Mouse (Mus musculus) embryonic fibroblast, embryonic 13.5 days (primary cell): ENCODE measurements around the gene D10Wsu102e. TPM values are rescaled to one million over a fixed set of nuclear protein-coding genes. Genes with fewer than 3 reads are reported as not detected.
"Not testable (repeated sequence)": the region's sequence is repeated elsewhere in the genome, so short reads cannot be mapped to it uniquely, and the experiment has no call there.

Experiments used
- H3K27ac ChIP-seq: 2 replicates; pipeline ENCODE4 v1.5.1; 2012; ENCODE audit warnings: low read length, control low read depth, inconsistent platforms; ENCODE audit not compliant: insufficient read depth
- H3K4me1 ChIP-seq: 2 replicates; pipeline ENCODE4 v1.6.1; 2011; ENCODE audit warnings: low read length; ENCODE audit not compliant: control insufficient read depth, insufficient read depth
- H3K4me3 ChIP-seq: 2 replicates; pipeline ENCODE4 v1.5.1; 2011; ENCODE audit warnings: mild to moderate bottlenecking, control low read depth, low read length; ENCODE audit not compliant: insufficient read depth
- CTCF ChIP-seq: IDR thresholded peaks from 2 replicates; pipeline ENCODE4 v1.5.1; 2011; ENCODE audit warnings: mild to moderate bottlenecking, control low read depth, low read length, moderate library complexity, borderline replicate concordance; ENCODE audit not compliant: insufficient read depth
- POLR2A ChIP-seq: IDR thresholded peaks from 2 replicates; pipeline ENCODE4 v1.6.1; 2011; ENCODE audit warnings: low read depth, mild to moderate bottlenecking, control low read depth, low read length, moderate library complexity
- polyA plus RNA-seq: library from polyadenylated mRNA; stranded (reverse); fragments of >200 nt; gene quantifications from 2 replicates; pipeline ENCODE4 v1.2.4, GENCODE M21; 2011; ENCODE audit warnings: low read depth; ENCODE audit not compliant: missing spikeins, insufficient read length

The D10Wsu102e gene
- polyA plus RNA-seq, 1 experiment, result 1.1 TPM

DNA sequence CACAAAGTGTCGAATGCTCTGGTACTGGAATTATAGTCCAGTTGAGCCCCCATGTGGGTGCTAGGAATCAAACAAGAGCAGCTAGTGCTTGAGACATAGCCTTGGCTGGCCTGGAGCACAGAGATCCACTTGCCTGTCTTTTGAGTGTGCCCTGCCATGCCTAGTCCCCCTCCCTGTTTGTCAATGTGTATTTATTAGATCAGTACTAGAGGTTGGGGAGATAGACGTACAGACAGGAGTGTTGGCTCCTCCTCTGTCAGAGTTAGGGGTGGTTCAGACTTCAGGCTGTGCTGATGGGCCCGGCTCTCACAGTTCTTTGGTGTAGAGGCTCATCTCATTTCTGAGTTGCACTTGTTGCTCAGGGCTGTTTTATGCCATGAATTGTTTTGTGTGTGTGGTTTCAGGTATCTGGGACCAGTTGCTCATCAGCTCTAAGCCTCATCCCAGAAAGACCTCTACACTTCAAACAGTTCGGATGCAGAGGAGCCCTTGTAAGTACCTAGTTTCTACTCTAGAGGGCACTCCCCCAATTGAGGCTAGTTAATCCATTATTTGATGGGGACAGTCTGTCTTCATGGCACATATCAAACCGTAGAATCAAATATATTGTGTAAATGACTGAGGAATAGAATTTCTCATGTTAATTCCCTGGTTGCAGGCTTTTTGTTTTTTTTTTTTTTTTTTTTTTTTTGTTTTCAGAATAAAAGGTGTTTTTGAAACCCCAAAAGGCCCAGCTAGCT is 1.8 kb downstream of the D10Wsu102e start:
- TF ChIP-seq CTCF (no peak), POLR2A (no peak)
- Histone ChIP-seq H3K4me3 (peak overlapping the region; percentile 97), H3K4me1 (0 out of 2 replicates have a peak, but pooled peaks cover 2% of the 10 kb centered on the region), H3K27ac (no peak overlapping the region)

DNA sequence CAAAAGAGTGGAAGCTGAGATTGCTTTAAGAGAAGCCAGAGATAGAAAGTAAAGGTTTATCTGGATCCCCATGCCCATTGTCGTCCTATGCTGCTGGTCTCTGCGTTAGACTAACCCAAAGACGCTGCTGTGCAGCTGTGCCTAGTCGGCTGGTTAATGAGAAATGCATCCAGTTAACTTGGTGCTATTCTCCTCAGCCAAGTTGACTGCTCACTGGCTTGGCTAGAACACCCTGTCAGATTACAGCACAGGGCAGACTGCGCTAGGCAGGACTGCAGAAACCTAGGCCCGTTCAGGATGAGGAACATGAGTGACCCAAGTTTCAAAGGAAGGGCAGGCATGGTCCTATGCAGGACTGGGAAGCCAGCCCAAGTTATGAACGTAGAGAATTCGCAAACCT is 3.4 kb downstream of the D10Wsu102e start:
- Histone ChIP-seq H3K4me3 (no peak overlapping the region), H3K4me1 (0 out of 2 replicates have a peak, but pooled peaks cover 2% of the 10 kb centered on the region), H3K27ac (no peak overlapping the region)
- TF ChIP-seq CTCF, result no peak
- TF ChIP-seq POLR2A, result no peak

DNA sequence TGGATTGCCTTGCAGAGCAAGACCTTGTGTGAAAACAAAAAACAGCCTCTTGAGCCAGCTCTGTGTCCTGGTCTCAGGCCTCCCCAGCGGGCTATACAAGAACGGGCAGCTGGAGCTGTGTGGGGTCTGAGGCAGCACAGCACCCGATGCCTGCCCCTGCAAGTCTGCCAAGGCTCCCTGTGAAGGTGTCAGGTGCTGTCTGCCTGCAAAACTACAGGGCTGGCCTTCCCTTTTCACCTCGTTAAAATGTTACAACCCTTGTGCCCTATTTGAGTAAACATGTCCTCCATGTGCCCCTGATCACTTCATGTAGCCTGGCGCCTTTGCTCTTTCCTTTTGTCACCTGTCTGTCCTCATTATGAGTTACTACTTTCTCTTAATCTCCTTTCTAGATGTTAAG is 8.9 kb downstream of the D10Wsu102e start:
- Histone ChIP-seq H3K4me3 (no peak overlapping the region), H3K27ac (no peak overlapping the region), H3K4me1 (no peaks in the 10 kb centered on the region)
- TF ChIP-seq CTCF, result no peak
- TF ChIP-seq POLR2A, result no peak

DNA sequence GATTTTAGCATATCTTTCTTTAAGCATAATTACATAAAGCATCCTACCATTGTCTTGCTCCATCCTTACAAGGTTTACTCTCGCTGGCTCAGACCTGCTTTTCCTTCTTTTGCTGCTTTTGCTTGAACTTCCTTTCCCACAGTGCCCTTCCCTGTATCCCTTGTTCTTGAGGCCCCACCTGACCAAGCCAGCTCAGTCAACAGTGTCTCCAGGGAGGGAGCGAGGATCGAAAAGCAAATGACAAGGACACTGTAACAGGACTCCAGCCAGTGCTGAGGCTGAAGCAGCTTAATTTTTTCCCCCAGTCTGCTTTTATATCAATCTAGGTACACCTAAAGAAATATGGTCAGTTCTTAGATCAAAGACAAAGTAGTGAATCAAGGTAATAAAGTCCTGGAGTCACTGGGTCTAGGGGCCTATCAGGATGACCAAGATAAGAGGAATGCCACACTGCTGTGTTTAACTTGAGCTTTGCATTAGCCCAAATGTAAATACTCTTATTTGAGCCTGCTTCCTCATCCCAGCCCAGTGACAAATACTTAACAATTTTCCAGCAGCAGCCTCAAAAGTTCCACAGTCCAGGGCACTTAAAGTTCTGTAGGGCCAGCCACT is 14.1 kb downstream of the D10Wsu102e start:
- TF ChIP-seq POLR2A (no peak), CTCF (no peak)
- no peak overlapping the region for H3K27ac ChIP-seq
- no peaks in the 10 kb centered on the region for H3K4me1 ChIP-seq
- no peak overlapping the region for H3K4me3 ChIP-seq

DNA sequence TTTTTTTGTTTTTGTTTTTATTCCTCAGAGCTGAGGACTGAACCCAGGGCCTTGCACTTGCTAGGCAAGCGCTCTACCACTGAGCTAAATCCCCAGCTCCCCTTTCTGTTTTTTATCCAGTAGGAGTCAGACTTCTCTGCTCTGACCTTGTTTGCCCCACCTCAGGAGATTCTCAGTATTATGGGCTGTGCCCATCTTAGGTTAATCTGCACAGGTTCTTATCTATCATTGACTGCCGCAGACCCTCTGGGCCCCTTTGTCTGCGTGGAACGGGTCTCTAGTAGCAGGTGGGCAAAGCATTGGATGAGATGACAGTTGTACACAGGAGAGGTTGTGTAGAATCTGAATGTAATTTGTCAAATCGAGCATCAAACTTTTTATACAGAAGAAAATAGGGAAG is 15.4 kb downstream of the D10Wsu102e start:
- not testable (repeated sequence) for H3K4me3 ChIP-seq

DNA sequence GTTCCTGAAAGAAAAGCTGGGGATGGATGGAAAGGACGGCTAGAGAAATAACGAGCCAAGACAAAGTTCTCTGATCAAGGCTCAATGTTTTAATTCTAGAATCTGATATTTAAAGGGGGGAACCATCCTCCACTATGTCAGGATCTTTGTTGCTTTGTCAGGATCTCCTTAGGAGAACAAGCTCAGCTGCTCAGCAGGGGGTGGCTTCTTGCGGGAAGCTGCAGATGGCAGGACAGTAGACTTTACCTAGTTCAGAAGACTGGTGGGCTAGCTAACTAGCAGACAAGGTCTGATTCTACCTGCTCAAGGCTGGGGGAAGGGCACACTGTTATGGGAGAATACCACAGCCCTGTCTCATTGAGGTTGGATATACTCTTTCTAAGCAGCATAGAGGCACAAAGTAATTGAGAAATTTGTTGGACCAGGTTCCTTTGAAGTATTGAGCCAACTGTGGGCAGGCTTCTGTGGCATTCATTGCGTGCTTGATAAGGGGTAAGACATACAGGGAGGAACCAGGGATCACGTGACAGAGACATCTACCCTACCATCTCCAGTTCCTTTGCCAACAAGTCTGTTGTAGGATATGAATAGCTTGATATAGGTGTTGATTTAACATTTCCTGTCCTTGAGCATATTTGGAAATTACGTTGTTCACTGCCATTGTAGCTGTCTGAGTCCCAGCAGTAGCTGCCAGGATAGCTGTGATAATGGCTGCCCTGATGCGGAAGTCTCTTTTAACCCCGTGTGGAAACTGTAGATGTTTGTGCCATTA is 17.1 kb downstream of the D10Wsu102e start:
- no peaks in the 10 kb centered on the region for H3K4me1 ChIP-seq

More for the DNA sequence above, 15.4 kb downstream of the D10Wsu102e start:
- H3K27ac ChIP-seq, H3K4me1 ChIP-seq: not testable (repeated sequence)

DNA sequence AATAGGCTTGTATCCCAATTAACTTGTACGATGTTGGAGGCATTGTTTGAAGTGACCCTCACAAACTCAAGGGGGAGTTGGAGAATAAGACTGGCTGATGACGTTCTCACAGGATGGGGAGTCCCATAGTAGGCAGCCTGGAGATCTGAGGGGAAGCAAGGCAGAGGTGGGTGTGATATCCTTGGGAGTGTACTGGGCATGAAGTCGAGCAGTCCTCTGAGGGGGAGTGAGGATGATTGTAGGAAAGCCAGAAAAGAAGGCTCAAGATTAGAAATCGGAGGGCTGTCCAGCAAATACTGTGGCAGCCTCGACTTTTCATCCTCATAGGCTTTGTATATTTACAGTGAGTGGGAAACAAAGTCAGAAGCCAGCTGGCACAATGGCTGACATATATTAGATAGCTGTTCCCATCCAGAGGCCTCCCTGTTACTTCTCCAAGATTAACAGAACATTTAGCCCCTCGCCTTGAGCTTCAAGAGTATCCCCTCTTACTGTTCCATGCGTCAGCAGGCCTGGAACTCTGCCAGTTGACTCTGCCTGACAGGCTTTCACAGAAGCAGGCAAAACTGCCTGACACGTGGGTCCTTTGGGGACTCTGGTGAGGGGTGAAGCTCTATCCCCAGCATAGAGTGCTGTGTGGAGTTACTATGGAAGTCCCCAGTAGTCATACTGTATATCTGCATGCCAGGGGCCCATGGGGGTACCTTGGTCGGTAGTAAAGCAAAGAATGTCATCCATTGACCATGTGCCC is 18.2 kb downstream of the D10Wsu102e start:
- Histone ChIP-seq H3K4me3 (no peak overlapping the region), H3K27ac (no peak overlapping the region), H3K4me1 (no peaks in the 10 kb centered on the region)
- TF ChIP-seq POLR2A (no peak), CTCF (no peak)

More for the DNA sequence above, 17.1 kb downstream of the D10Wsu102e start:
- TF ChIP-seq CTCF (no peak), POLR2A (no peak)
- Histone ChIP-seq H3K27ac (no peak overlapping the region), H3K4me3 (no peak overlapping the region)

DNA sequence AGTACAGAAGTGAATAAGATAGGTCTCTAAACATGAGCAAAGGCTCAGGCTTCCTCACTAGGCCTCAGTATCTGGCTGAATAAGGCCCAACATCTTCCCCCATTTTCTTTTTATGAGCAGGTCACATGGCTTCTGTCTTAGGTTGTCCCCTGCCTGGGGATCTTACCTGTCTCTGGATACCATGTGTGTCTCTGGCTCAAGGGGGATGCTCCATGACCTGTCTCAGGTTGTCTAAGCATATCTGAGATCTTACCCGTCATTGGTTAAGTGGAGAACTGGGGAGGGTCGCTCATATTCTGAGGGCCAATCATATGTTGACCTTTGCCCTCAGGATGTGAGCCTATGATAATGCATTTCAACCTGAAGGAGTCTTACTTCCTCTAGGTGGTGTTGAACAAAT is 20.5 kb downstream of the D10Wsu102e start:
- TF ChIP-seq POLR2A (no peak), CTCF (no peak)
- Histone ChIP-seq H3K4me3 (no peak overlapping the region), H3K27ac (no peak overlapping the region), H3K4me1 (no peaks in the 10 kb centered on the region)

DNA sequence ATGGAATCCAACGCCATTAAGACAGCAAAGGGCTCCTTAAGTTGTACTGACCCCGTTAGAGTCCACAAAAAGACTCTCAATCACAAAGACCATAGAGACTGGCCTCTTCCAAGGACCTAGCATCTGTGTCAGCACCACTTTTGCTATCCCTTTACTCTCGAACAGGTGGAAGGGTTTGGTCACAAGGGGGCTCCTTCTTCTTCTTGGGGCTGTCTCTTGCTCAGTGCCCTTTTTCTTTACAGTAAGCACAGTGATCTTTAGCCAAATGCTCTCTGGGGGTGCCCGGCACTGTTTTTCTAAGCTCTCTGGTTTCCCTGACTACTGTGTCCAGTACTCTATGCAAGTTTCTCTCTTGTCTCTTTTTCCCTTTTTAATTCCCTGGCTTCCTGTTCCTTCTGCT is 22.5 kb downstream of the D10Wsu102e start:
- Histone ChIP-seq H3K27ac (no peak overlapping the region), H3K4me3 (no peak overlapping the region), H3K4me1 (no peaks in the 10 kb centered on the region)
- no peak for TF ChIP-seq POLR2A
- TF ChIP-seq CTCF, result no peak
